In genomic region chr6:65126074-65126726, GRCm38 (mm10) we compare ENCODE assay signal across 8 mouse cellular contexts. TPM values are rescaled to one million over a fixed set of nuclear protein-coding genes. Genes with fewer than 3 reads are reported as not detected.
DNase-seq lines count a peak whose midpoint lies in the region; ATAC-seq and TF ChIP-seq lines count a peak whose summit lies in the region.

No protein-coding gene starts in this region.

- 23% methylated on average over 2 of the region's 2 CpGs for WGBS in hindbrain, embryonic 12.5 days
- 17% methylated on average over 2 of the region's 2 CpGs for WGBS in midbrain, postnatal 0 days

- no peak for TF ChIP-seq POLR2A in cortical plate, adult 2 months (IDR thresholded peaks at IDR 0.05; ENCODE audit: extremely low read depth, insufficient read depth, low read length)

- H3K4me1 ChIP-seq in cortical plate, adult 2 months (ENCODE audit: control insufficient read depth, insufficient read depth, low read length), result no peaks in the 10 kb centered on the region
- H3K4me1 ChIP-seq in hindbrain, embryonic 12.5 days, result 0 out of 2 replicates have a peak, but pooled peaks cover 2% of the 10 kb centered on the region
- no peaks in the 10 kb centered on the region for H3K4me1 ChIP-seq in midbrain, postnatal 0 days (ENCODE audit: insufficient read depth, low read length)

- H3K4me3 ChIP-seq in cortical plate, adult 2 months (ENCODE audit: insufficient read depth, low read length), result no peak overlapping the region
- H3K4me3 ChIP-seq in hindbrain, embryonic 12.5 days, result no peak overlapping the region
- H3K4me3 ChIP-seq in midbrain, postnatal 0 days (ENCODE audit: low read depth, low read length), result no peak overlapping the region

- H3K4me2 ChIP-seq in hindbrain, embryonic 12.5 days (replicated peaks), result no peak overlapping the region
- H3K4me2 ChIP-seq in midbrain, postnatal 0 days (ENCODE audit: low read depth, low read length, poor library complexity, severe bottlenecking), result no peak overlapping the region

- DNase-seq in ovary, postnatal 36 days (ENCODE audit: low spot score), result peak; percentile 32
- no peak for DNase-seq in ovary, adult 18-20 months (ENCODE audit: low spot score)
- DNase-seq in left cerebral cortex, postnatal 25 days (ENCODE audit: low spot score in 2 of 2), result peak; percentile 60 to 73
- DNase-seq in midbrain, postnatal 0 days (ENCODE audit: low spot score), result peak; percentile 77
- DNase-seq in thymus, postnatal 25 days, result peak; percentile 49

- H3K27ac ChIP-seq in cortical plate, adult 2 months (ENCODE audit: insufficient read depth, low read length), result no peak overlapping the region
- no peak overlapping the region for H3K27ac ChIP-seq in hindbrain, embryonic 12.5 days
- no peak overlapping the region for H3K27ac ChIP-seq in midbrain, postnatal 0 days (ENCODE audit: low read depth, low read length)

- peak; percentile 78 for ATAC-seq in activated CD4-positive, CD25-positive, alpha-beta regulatory T cell, adult 4 months
- peak; percentile 41 for ATAC-seq in hindbrain, embryonic 12.5 days (ENCODE audit: low FRiP score)
- ATAC-seq in midbrain, postnatal 0 days (ENCODE audit: low FRiP score), result peak; percentile 27; the same call in 1 of the 2 replicates

- no peak overlapping the region for H3K9ac ChIP-seq in hindbrain, embryonic 12.5 days
- H3K9ac ChIP-seq in midbrain, postnatal 0 days (replicated peaks; ENCODE audit: low read length, poor library complexity, severe bottlenecking), result no peak overlapping the region

- no peaks in the 10 kb centered on the region for H3K9me3 ChIP-seq in hindbrain, embryonic 12.5 days (replicated peaks)
- no peaks in the 10 kb centered on the region for H3K9me3 ChIP-seq in midbrain, postnatal 0 days (ENCODE audit: low read length)

- no peaks in the 10 kb centered on the region for H3K36me3 ChIP-seq in hindbrain, embryonic 12.5 days
- H3K36me3 ChIP-seq in midbrain, postnatal 0 days (ENCODE audit: insufficient read depth, low read length), result no peaks in the 10 kb centered on the region

- H3K27me3 ChIP-seq in hindbrain, embryonic 12.5 days, result no peaks in the 10 kb centered on the region
- no peaks in the 10 kb centered on the region for H3K27me3 ChIP-seq in midbrain, postnatal 0 days (ENCODE audit: insufficient read depth, low read length)

- intact Hi-C loops in left cerebral cortex, postnatal 25 days (cut with DNase I), result loop anchor here (1.0 to 5.0 kb wide), 5 partner anchors 146 to 1406 kb away; no protein-coding TSS in a partner anchor

- TF ChIP-seq CTCF in cortical plate, adult 2 months (IDR thresholded peaks at IDR 0.05; ENCODE audit: extremely low read depth, insufficient read depth, low read length), result peak; percentile 89
- peak; percentile 96 for TF ChIP-seq CTCF in midbrain, postnatal 0 days (IDR thresholded peaks at IDR 0.05)

RNA-seq across cellular contexts. Expression of gene Hpgds, which starts 18.5 kb away (rescaled TPM):
- 1 to 10 TPM; 6.0 to 7.5 TPM for polyA plus RNA-seq in activated CD4-positive, CD25-positive, alpha-beta regulatory T cell, adult 4 months (2017; shearing (Covaris generic))
- polyA plus RNA-seq in cortical plate, adult 2 months (2012; rRNA removed), result 7.2 and 7.5 TPM in 2 replicates
- polyA plus RNA-seq in hindbrain, embryonic 12.5 days (2016; fragmentation: Nextera tagmentation; extraction: Ambion mirVana), result 10.8 and 12.3 TPM in 2 replicates
- total RNA-seq in left cerebral cortex, postnatal 25 days (2021), result 1 to 10 TPM; 3.6 to 3.9 TPM
- total RNA-seq in midbrain, postnatal 0 days (2014; rRNA removed), result 2.7 and 2.8 TPM in 2 replicates
- 3.7 and 4.0 TPM in 2 replicates for polyA plus RNA-seq in midbrain, postnatal 0 days (2015; fragmentation: Nextera tagmentation; extraction: Ambion mirVana)

Comparison
In these comparisons a context has a peak if more than half of its experiments do, and no peak if none do; other contexts are left out.
1. ATAC-seq: peak in every context shown above with its lines; median percentile 78 in activated CD4-positive, CD25-positive, alpha-beta regulatory T cell, adult 4 months; 41 in hindbrain, embryonic 12.5 days; 27 in midbrain, postnatal 0 days.